Mouse (Mus musculus): ENCODE data around the gene Nphs1. TPM values are rescaled to one million over a fixed set of nuclear protein-coding genes. Genes with fewer than 3 reads are reported as not detected.

Nphs1 gene
- 0.19 TPM in 1 of 2 replicates, not detected in the other for polyA plus RNA-seq (2015; fragmentation: Nextera tagmentation; extraction: Ambion mirVana)

DNA sequence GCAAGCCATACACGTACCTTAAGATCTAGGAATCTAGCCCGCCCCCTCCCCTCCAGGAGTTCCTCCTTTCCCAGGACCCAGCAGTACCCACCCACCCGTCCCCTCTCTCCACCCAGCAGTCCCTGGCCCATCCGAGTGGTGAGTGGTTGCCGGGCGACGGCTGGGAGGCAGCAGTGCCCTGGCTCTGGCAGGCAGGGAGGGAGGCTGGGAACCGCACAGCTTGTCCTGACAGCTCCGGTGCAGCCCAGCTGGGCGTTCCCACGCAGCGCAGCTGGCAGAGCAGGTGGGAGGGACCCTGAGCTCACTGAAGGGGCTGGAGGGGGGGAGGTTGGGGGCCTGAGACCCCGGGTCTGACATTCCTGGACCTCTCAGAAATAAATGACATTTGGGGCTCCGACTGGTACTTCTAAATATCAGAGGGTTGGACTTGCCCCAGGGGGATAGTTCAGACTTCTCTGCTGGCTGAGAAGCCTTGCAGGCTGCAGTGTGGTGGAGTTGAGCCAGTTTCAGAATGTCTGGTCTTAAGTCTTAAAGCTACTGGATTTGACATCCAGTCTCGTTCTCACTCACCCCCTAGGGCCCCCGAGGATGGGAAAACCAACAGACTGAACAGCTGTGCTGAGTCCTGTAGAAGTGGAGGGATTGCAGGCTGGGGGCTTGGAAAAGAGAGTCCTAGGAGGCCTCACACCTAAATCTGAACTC lies at the start of gene Nphs1, which contains the start of gene Kirrel2:
TSS of gene Nphs1 (plus strand) at position 687 of the 702 bp plus-strand sequence.
TSS of gene Kirrel2 (minus strand) at position 62 of the 702 bp plus-strand sequence.
- peaks cover 91% of the 10 kb centered on the region for H3K27me3 ChIP-seq (ENCODE audit: control insufficient read depth, insufficient read depth, low read length)
- peak within 1 kb of the TSS; percentile 42 for H3K4me2 ChIP-seq (ENCODE audit: low read depth, low read length)
- H3K4me1 ChIP-seq (ENCODE audit: control insufficient read depth, insufficient read depth, low read length) = peaks cover 2% of the 10 kb centered on the region; the same call in 1 of the 2 replicates
- no peak for ATAC-seq (replicated peaks; ENCODE audit: extremely low read depth, insufficient read depth, low FRiP score)
- no peak within 1 kb of the TSS for H3K9ac ChIP-seq (ENCODE audit: low read length)
- no peaks in the 10 kb centered on the region for H3K36me3 ChIP-seq (ENCODE audit: control insufficient read depth, insufficient read depth)
- H3K4me3 ChIP-seq (ENCODE audit: low read length) = no peak within 1 kb of the TSS
- no peaks in the 10 kb centered on the region for H3K9me3 ChIP-seq (replicated peaks; ENCODE audit: control insufficient read depth, low read length)
- no peak within 1 kb of the TSS for H3K27ac ChIP-seq (ENCODE audit: low read length)
- 3% methylated on average over 16 of the region's 16 CpGs for WGBS

DNA sequence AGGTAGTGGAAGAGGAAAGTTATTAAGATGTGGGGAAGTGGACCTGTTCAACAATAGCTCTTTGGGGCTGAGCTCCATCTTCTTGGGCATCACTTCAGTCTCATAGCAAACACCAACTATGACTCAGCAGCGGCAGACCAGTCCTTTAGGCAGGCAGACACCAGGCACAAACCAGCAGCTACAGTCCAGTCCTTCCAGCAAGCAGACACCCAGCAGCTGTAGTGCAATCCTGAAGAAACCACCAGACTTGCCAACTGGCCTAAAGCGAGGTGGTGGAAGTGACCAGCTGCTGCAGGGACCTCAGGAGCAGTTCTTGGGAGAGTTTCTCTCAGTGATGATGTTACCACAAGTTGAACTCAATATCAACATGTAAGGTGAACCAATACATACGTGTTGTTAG lies 49.5 kb upstream of the Nphs1 start:
- Histone ChIP-seq H3K9me3 (replicated peaks; ENCODE audit: control insufficient read depth, low read length) (no peaks in the 10 kb centered on the region), H3K9ac (ENCODE audit: low read length) (no peak overlapping the region), H3K4me3 (ENCODE audit: low read length) (no peak overlapping the region), H3K36me3 (ENCODE audit: control insufficient read depth, insufficient read depth) (no peaks in the 10 kb centered on the region), H3K4me1 (ENCODE audit: control insufficient read depth, insufficient read depth, low read length) (no peaks in the 10 kb centered on the region), H3K4me2 (ENCODE audit: low read depth, low read length) (no peak overlapping the region), H3K27me3 (ENCODE audit: control insufficient read depth, insufficient read depth, low read length) (no peaks in the 10 kb centered on the region), H3K27ac (ENCODE audit: low read length) (no peak overlapping the region)
- no peak for ATAC-seq (replicated peaks; ENCODE audit: extremely low read depth, insufficient read depth, low FRiP score)
- 72% methylated on average over 3 of the region's 3 CpGs for WGBS

DNA sequence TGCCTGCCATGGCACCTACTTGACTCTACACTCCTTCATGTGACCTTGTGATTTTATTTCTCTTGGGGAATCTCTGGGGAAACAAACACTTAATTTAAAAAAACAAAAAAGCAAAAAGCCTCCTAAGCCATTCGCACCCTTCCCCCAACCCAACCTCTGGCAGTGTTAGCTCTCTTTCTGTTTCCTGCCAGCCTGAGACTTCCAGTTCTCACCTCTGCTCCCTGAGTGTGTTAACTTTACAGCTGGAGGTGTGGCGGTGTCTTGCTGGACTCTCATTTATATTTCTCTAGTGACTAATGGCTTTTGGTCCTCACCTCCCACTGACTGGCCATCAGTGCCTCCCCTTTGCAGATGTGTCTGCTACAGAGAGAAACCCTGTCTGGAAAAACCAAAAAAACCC lies 48.3 kb upstream of the Nphs1 start:
- H3K4me3 ChIP-seq (ENCODE audit: low read length) = no peak overlapping the region
- ATAC-seq (replicated peaks; ENCODE audit: extremely low read depth, insufficient read depth, low FRiP score) = no peak
- no peak overlapping the region for H3K9ac ChIP-seq (ENCODE audit: low read length)
- H3K27ac ChIP-seq (ENCODE audit: low read length) = no peak overlapping the region
- H3K9me3 ChIP-seq (replicated peaks; ENCODE audit: control insufficient read depth, low read length) = no peaks in the 10 kb centered on the region
- H3K4me1 ChIP-seq (ENCODE audit: control insufficient read depth, insufficient read depth, low read length) = no peaks in the 10 kb centered on the region
- H3K36me3 ChIP-seq (ENCODE audit: control insufficient read depth, insufficient read depth) = no peaks in the 10 kb centered on the region
- WGBS = 52% methylated on average over 2 of the region's 2 CpGs
- no peaks in the 10 kb centered on the region for H3K27me3 ChIP-seq (ENCODE audit: control insufficient read depth, insufficient read depth, low read length)
- no peak overlapping the region for H3K4me2 ChIP-seq (ENCODE audit: low read depth, low read length)

DNA sequence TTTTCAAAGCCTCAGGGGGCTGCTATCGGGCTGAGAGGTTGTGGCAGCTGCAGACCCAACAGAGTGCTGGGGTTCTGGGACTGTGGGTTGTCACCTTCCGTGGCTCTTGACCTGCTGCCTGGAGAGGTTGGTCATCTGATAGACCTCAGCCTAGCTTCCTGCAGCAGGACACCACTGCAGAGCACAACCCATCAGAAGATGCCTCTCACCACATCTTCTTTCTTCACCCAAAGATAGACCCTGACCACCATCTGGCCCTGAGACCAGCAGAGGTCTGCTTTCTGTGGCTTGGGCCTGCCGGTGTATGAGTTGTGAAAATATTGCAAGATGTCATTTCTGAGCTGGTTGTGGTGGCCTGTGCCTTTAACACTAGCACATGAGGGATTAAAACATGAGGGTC lies 47.1 kb upstream of the Nphs1 start:
- Histone ChIP-seq H3K36me3 (ENCODE audit: control insufficient read depth, insufficient read depth) (no peaks in the 10 kb centered on the region), H3K4me2 (ENCODE audit: low read depth, low read length) (no peak overlapping the region), H3K4me1 (ENCODE audit: control insufficient read depth, insufficient read depth, low read length) (no peaks in the 10 kb centered on the region), H3K27ac (ENCODE audit: low read length) (no peak overlapping the region), H3K4me3 (ENCODE audit: low read length) (no peak overlapping the region), H3K27me3 (ENCODE audit: control insufficient read depth, insufficient read depth, low read length) (no peaks in the 10 kb centered on the region), H3K9me3 (replicated peaks; ENCODE audit: control insufficient read depth, low read length) (no peaks in the 10 kb centered on the region), H3K9ac (ENCODE audit: low read length) (no peak overlapping the region)
- no peak for ATAC-seq (replicated peaks; ENCODE audit: extremely low read depth, insufficient read depth, low FRiP score)
- WGBS = 54% methylated on average over 3 of the region's 3 CpGs

DNA sequence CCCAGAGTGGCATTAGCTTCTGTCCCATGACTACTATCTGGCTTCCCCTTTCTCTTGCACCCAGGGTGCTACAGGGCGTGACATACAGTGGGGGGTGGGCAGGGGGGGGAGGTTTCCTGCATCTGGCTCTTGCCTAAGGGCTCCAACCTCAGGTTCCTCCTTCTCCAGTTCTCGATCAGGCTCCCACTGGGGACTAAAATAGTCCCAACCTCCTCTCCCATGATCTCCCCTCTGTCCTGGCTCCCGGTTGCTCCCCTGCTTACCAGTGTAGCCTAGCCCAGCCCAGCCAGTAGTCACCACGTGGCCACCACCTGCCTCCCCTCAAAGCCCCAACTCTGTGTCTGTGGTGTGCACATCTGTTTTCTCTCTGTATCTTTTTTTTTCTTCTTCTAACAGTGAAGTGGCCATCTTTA lies 45.4 kb upstream of the Nphs1 start:
- Histone ChIP-seq H3K27me3 (ENCODE audit: control insufficient read depth, insufficient read depth, low read length) (no peaks in the 10 kb centered on the region), H3K4me1 (ENCODE audit: control insufficient read depth, insufficient read depth, low read length) (no peaks in the 10 kb centered on the region), H3K9ac (ENCODE audit: low read length) (no peak overlapping the region), H3K36me3 (ENCODE audit: control insufficient read depth, insufficient read depth) (no peaks in the 10 kb centered on the region), H3K9me3 (replicated peaks; ENCODE audit: control insufficient read depth, low read length) (no peaks in the 10 kb centered on the region), H3K27ac (ENCODE audit: low read length) (0 out of 2 replicates have a peak overlapping the region, but pooled peaks have one; percentile 33), H3K4me3 (ENCODE audit: low read length) (no peak overlapping the region), H3K4me2 (ENCODE audit: low read depth, low read length) (no peak overlapping the region)
- 31% methylated on average over 4 of the region's 4 CpGs for WGBS
- 0 out of 2 replicates have a peak, but pooled peaks have one; percentile 32 for ATAC-seq (replicated peaks; ENCODE audit: extremely low read depth, insufficient read depth, low FRiP score)

DNA sequence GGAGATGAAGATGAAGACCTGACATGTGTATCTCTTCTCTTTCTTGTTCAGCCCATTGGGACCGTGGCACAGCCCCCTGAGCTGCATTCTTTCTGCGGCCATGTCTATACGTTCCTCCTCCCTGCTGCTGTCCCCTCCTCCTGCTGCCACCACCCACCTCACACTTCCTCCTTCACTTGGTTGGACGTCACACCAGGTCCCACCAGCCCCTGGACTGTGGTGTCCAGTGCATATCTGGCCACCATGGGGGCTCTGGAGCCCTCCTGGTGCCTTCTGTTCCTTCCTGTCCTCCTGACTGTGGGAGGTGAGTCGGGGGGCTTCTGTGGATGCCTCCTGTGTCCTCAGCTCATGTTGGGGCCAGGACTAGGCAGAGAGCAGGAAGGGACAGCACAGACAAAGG lies 44.5 kb upstream of the Nphs1 start, which contains the start of gene Tyrobp:
TSS of gene Tyrobp (plus strand) at position 165 of the 400 bp plus-strand sequence.
- 0 out of 2 replicates have a peak, but pooled peaks have one; percentile 14 for ATAC-seq (replicated peaks; ENCODE audit: extremely low read depth, insufficient read depth, low FRiP score)
- no peak within 1 kb of the TSS for H3K4me3 ChIP-seq (ENCODE audit: low read length)
- H3K4me1 ChIP-seq (ENCODE audit: control insufficient read depth, insufficient read depth, low read length) = no peaks in the 10 kb centered on the region
- 0 out of 2 replicates have a peak within 1 kb of the TSS, but pooled peaks have one; percentile 33 for H3K27ac ChIP-seq (ENCODE audit: low read length)
- no peaks in the 10 kb centered on the region for H3K9me3 ChIP-seq (replicated peaks; ENCODE audit: control insufficient read depth, low read length)
- H3K27me3 ChIP-seq (ENCODE audit: control insufficient read depth, insufficient read depth, low read length) = no peaks in the 10 kb centered on the region
- 58% methylated on average over 5 of the region's 5 CpGs for WGBS
- no peak within 1 kb of the TSS for H3K4me2 ChIP-seq (ENCODE audit: low read depth, low read length)
- H3K9ac ChIP-seq (ENCODE audit: low read length) = no peak within 1 kb of the TSS
- H3K36me3 ChIP-seq (ENCODE audit: control insufficient read depth, insufficient read depth) = no peaks in the 10 kb centered on the region

DNA sequence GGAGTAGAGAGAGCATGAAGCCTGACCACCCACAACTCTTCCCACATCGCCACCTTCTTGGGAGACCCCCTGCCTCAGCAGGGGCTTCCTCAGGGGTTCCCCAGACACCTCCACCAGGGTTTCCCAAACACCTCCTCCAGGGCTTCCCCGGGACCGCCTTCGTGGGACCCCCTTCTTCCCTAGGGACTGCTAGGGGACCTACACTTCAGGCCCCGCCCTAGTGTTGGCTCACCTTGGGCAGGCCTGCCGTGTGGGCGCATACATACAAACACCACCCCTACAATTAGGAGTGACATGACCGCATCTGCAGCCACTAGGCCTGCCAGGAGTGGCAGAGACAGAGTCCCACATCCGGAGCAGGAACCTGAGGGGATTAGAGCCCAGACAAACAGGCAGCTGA lies 40.3 kb upstream of the Nphs1 start:
- Histone ChIP-seq H3K4me3 (ENCODE audit: low read length) (no peak overlapping the region), H3K9ac (ENCODE audit: low read length) (no peak overlapping the region), H3K27me3 (ENCODE audit: control insufficient read depth, insufficient read depth, low read length) (peaks cover 5% of the 10 kb centered on the region; the same call in 1 of the 2 replicates), H3K4me2 (ENCODE audit: low read depth, low read length) (no peak overlapping the region), H3K27ac (ENCODE audit: low read length) (no peak overlapping the region), H3K4me1 (ENCODE audit: control insufficient read depth, insufficient read depth, low read length) (peaks cover 13% of the 10 kb centered on the region), H3K36me3 (ENCODE audit: control insufficient read depth, insufficient read depth) (no peaks in the 10 kb centered on the region), H3K9me3 (replicated peaks; ENCODE audit: control insufficient read depth, low read length) (0 out of 2 replicates have a peak, but pooled peaks cover 4% of the 10 kb centered on the region)
- ATAC-seq (replicated peaks; ENCODE audit: extremely low read depth, insufficient read depth, low FRiP score) = no peak
- WGBS = 64% methylated on average over 9 of the region's 9 CpGs

DNA sequence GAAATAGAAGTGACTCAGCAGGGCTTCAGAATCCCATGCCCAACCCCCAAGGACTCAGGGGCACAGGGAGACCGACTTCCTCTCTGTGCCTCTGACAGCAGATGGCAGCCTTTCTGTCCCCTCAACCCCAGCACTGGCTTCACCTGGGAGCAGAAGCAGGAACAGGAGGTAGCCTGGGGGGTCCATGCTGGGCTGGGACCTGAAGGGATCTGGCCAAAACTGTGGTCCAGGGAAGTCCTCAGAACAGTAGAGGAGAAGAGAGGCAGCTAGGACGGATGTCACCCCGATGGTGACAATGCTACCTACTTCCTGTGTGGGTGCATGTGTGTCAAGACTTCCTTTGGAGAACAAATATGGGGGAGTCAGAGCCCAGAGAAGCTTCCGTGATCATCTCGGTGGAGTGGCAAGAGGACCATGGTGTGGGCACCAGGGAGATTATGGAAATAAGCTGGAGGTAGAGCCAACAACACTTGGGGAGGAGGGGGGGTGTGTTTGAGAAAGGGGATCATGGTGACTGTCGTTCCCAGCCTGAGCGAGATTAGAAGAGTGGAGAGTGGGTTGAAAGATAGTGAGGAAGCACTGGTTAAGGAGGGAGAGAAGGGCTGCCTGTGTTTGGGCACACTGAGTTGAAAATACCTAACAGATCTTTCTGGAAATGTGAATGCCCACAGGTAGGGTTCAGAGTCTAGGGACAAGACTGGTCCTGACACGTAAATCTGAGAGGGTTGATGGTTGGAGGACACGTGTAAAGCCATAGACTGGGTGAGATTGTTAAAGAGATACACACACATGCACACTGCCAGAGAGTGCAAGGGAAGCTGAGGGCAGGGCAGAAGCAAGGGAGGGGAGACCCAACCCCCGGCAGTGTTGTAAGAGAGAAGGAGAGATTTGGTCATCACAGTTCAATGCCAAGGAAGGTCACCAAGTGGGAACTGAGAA lies 38.3 kb upstream of the Nphs1 start, which contains the start of gene Hcst:
TSS of gene Hcst (minus strand) at position 294 of the 939 bp plus-strand sequence.
- peak within 1 kb of the TSS; percentile 26; the same call in 1 of the 2 replicates for H3K27ac ChIP-seq (ENCODE audit: low read length)
- H3K9me3 ChIP-seq (replicated peaks; ENCODE audit: control insufficient read depth, low read length) = 0 out of 2 replicates have a peak, but pooled peaks cover 4% of the 10 kb centered on the region
- H3K4me3 ChIP-seq (ENCODE audit: low read length) = peak within 1 kb of the TSS; percentile 9; the same call in 1 of the 2 replicates
- H3K4me1 ChIP-seq (ENCODE audit: control insufficient read depth, insufficient read depth, low read length) = peaks cover 13% of the 10 kb centered on the region
- H3K4me2 ChIP-seq (ENCODE audit: low read depth, low read length) = peak within 1 kb of the TSS; percentile 5; the same call in 1 of the 2 replicates
- H3K36me3 ChIP-seq (ENCODE audit: control insufficient read depth, insufficient read depth) = no peaks in the 10 kb centered on the region
- H3K9ac ChIP-seq (ENCODE audit: low read length) = no peak within 1 kb of the TSS
- peaks cover 5% of the 10 kb centered on the region; the same call in 1 of the 2 replicates for H3K27me3 ChIP-seq (ENCODE audit: control insufficient read depth, insufficient read depth, low read length)
- no peak for ATAC-seq (replicated peaks; ENCODE audit: extremely low read depth, insufficient read depth, low FRiP score)
- WGBS = 45% methylated on average over 10 of the region's 10 CpGs
